Mouse (Mus musculus) embryonic facial prominence, embryonic 11.5 days (tissue): ENCODE measurements at regions not wholly inside any gene's neighbourhood (a gene's known extent, or its start where the extent isn't known, plus 50 kb on each side); places are given as distances from the start of the nearest gene placed in this dataset.

Source experiments
- ATAC-seq: fragments of 200-750 bp; cut with Nextera tagmentation; replicated peaks from 2 replicates; pipeline ENCODE4 v1.8.0; 2017; ENCODE audit warnings: low read depth; ENCODE audit not compliant: insufficient number of reproducible peaks, low FRiP score, low TSS enrichment
- DNase-seq: peaks from one replicate; pipeline ENCODE4 v3.0.0-alpha.2; 2015; ENCODE audit warnings: low spot score
- H3K27ac ChIP-seq: fragments of 300-500 bp; sonication (generic); replicated peaks from 2 replicates; pipeline ENCODE4 v1.5.1; 2014; ENCODE audit warnings: mild to moderate bottlenecking, low read depth, low read length, control low read depth
- H3K27me3 ChIP-seq: fragments of 300-500 bp; sonication (generic); 2 replicates; pipeline ENCODE4 v1.6.1; 2014; ENCODE audit warnings: mild to moderate bottlenecking, low read length, moderate library complexity, mixed read lengths; ENCODE audit not compliant: control insufficient read depth, insufficient read depth
- H3K36me3 ChIP-seq: fragments of 300-500 bp; sonication (generic); replicated peaks from 2 replicates; pipeline ENCODE4 v1.6.1; 2014; ENCODE audit warnings: low read depth, mild to moderate bottlenecking, low read length, moderate library complexity, mixed read lengths; ENCODE audit not compliant: control insufficient read depth, insufficient read depth
- H3K4me1 ChIP-seq: fragments of 300-500 bp; sonication (generic); 2 replicates; pipeline ENCODE4 v1.6.1; 2014; ENCODE audit warnings: low read length, mixed read lengths; ENCODE audit not compliant: control insufficient read depth, insufficient read depth
- H3K4me2 ChIP-seq: fragments of 300-500 bp; sonication (generic); 2 replicates; pipeline ENCODE4 v1.6.1; 2014; ENCODE audit warnings: low read depth, mild to moderate bottlenecking, control low read depth, low read length, moderate library complexity
- H3K4me3 ChIP-seq: fragments of 300-500 bp; sonication (generic); 2 replicates; pipeline ENCODE4 v1.5.1; 2014; ENCODE audit warnings: low read depth, low read length, control low read depth
- H3K9ac ChIP-seq: fragments of 300-500 bp; sonication (generic); replicated peaks from 2 replicates; pipeline ENCODE4 v1.6.1; 2014; ENCODE audit warnings: mild to moderate bottlenecking, control low read depth, low read length
- H3K9me3 ChIP-seq: fragments of 300-500 bp; sonication (generic); replicated peaks from 2 replicates; pipeline ENCODE4 v1.6.1; 2016; ENCODE audit warnings: mild to moderate bottlenecking, low read length, inconsistent platforms, mixed read lengths; ENCODE audit not compliant: control insufficient read depth
- WGBS: fragments of 180-500 bp; shearing (Covaris S2); extraction: QIAGEN DNeasy Blood & Tissue Kit; methylation state at CpG from one replicate; pipeline ENCODE4 v1.1.7; 2014; 5-methylcytosine and 5-hydroxymethylcytosine counted together

DNA sequence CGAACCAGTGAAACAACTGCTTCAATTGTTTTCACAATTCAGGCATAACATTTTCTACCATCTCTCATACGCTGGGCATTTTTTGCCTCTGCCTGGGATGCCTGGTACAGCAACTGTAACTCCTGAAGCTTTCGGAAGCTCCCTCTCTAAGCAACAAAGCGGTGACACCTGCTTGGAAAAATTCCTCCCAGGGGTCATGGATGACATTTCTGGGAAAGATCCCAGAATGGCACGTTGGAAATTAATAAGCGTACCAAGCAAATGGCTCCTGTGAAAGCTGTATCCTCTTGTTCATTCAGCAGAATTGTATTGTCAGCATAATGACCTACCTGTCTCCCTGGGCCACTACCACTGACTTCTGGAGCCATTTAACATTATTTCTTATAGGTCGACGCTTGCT, 333.7 kb upstream of the Noct start:
- 91% methylated on average over 8 of the region's 8 CpGs for WGBS
- H3K9me3 ChIP-seq = no peaks in the 10 kb centered on the region

DNA sequence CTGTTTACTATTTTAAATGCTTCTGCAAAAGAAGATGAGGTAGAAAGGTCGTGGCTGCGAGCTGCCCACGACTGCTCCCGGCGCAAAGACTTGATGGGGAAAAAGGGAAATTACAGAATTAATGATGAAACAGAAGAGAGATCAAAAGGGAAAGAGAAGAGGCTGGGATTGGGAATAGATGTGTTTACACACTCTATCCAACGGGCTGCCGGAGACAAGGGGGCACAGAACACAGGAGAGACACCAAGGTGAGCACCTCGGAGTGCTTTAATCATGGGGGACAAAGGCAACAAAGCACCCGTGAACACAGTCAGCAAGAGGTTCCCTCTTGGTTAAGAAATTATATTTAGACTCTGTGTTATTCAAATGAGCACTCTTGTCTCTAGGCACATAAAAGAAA, 326.1 kb upstream of the Noct start:
- Histone ChIP-seq H3K9me3 (no peaks in the 10 kb centered on the region), H3K4me2 (no peak overlapping the region), H3K4me1 (no peaks in the 10 kb centered on the region; the same call in 1 of the 2 replicates), H3K9ac (no peak overlapping the region), H3K4me3 (no peak overlapping the region), H3K27me3 (no peaks in the 10 kb centered on the region), H3K27ac (no peak overlapping the region), H3K36me3 (no peaks in the 10 kb centered on the region)
- no peak for DNase-seq
- no peak for ATAC-seq
- 54% methylated on average over 9 of the region's 9 CpGs for WGBS

More for the DNA sequence above, 333.7 kb upstream of the Noct start:
- Histone ChIP-seq H3K4me1 (no peaks in the 10 kb centered on the region), H3K4me2 (no peak overlapping the region), H3K36me3 (no peaks in the 10 kb centered on the region), H3K4me3 (no peak overlapping the region), H3K27ac (no peak overlapping the region), H3K9ac (no peak overlapping the region), H3K27me3 (no peaks in the 10 kb centered on the region)
- no peak for DNase-seq
- ATAC-seq = no peak

DNA sequence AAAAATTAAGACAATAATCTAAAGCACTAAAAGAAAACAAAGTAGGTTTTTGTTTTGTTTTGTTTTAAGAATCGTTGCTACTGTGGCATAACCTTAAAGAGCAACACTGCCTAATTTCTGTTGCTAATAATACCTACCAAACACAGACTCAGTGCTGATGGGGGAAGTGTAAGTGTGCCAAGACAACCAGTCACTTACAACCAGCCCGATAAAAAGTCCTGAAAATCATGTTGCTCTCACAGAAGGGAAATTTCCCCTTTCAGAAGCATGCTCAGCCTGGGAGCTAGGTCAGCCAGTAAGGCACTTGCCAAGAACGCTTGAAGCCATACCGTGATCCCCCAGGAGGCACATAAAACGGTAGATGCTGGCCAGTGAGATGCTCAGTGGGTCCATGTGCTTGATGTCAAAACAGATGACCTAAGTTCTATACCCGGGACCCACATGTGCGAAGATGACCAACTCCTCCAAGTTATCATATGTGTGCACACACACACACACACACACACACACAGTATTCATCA, 324.4 kb upstream of the Noct start:
- Histone ChIP-seq H3K4me2 (no peak overlapping the region), H3K27ac (no peak overlapping the region), H3K4me1 (no peaks in the 10 kb centered on the region; the same call in 1 of the 2 replicates), H3K36me3 (no peaks in the 10 kb centered on the region), H3K9me3 (no peaks in the 10 kb centered on the region), H3K27me3 (no peaks in the 10 kb centered on the region), H3K4me3 (no peak overlapping the region), H3K9ac (no peak overlapping the region)
- no peak for DNase-seq
- WGBS = 83% methylated on average over 7 of the region's 7 CpGs
- ATAC-seq = no peak

GRCm38 (mm10) chr3:50900566-50900965, 323.7 kb upstream of the Noct start:
- ATAC-seq = no peak
- Histone ChIP-seq H3K9ac (no peak overlapping the region), H3K36me3 (no peaks in the 10 kb centered on the region), H3K27me3 (no peaks in the 10 kb centered on the region), H3K4me1 (peaks cover under 1% of the 10 kb centered on the region; the same call in 1 of the 2 replicates), H3K9me3 (no peaks in the 10 kb centered on the region), H3K27ac (no peak overlapping the region), H3K4me2 (no peak overlapping the region), H3K4me3 (no peak overlapping the region)
- DNase-seq = no peak
- 85% methylated on average over 9 of the region's 9 CpGs for WGBS

DNA sequence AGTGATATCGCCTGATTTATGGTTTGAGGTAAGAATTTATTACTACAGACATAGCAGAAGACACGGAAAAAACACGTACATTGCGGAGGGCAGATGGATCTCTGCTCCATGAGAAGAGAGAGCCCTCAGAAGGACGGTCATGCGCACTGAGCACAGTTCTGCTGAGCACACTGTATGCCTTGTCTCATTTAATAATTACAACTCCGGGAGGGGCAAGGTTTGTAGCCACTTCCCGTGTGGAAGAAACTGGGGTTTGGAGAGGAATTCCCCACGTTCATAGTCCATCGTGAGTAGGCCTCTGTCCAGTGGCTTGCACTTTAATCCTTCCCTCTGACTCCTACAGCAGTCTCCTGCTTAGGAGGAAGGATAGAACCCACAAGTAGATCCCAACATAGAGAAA, 322.9 kb upstream of the Noct start:
- WGBS = 93% methylated on average over 10 of the region's 10 CpGs
- no peak for ATAC-seq
- H3K27me3 ChIP-seq = no peaks in the 10 kb centered on the region
- H3K4me1 ChIP-seq = peaks cover 2% of the 10 kb centered on the region; the same call in 1 of the 2 replicates
- H3K4me3 ChIP-seq = no peak overlapping the region
- DNase-seq = no peak
- no peaks in the 10 kb centered on the region for H3K9me3 ChIP-seq
- H3K4me2 ChIP-seq = no peak overlapping the region
- H3K36me3 ChIP-seq = no peaks in the 10 kb centered on the region
- H3K27ac ChIP-seq = no peak overlapping the region
- no peak overlapping the region for H3K9ac ChIP-seq

DNA sequence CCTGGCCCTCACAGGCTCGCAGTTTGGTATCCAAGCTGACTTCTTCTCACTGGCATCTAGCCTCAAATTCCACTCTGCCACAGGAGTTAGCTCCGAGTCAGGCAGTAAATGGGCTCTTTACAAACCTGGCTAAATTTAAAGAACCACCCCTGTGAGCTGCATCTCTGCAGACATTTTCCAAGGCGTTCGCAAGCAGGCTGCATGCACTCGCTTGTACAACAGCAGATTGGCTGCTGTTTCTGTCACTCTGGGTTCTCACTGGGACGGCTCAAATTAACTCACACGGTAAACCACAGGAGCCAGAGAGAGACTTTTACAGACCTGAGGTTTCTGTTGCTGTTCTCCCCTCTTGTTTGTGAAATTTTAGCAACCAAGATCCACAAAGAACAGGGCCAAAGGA, 321.3 kb upstream of the Noct start:
- WGBS = 51% methylated on average over 7 of the region's 7 CpGs
- Histone ChIP-seq H3K9ac (no peak overlapping the region), H3K27me3 (no peaks in the 10 kb centered on the region), H3K27ac (no peak overlapping the region), H3K36me3 (no peaks in the 10 kb centered on the region), H3K4me3 (no peak overlapping the region), H3K9me3 (no peaks in the 10 kb centered on the region), H3K4me2 (no peak overlapping the region), H3K4me1 (peaks cover 2% of the 10 kb centered on the region; the same call in 1 of the 2 replicates)
- DNase-seq (peak; percentile 38), ATAC-seq (no peak)

GRCm38 (mm10) chr3:50904716-50905116, 319.5 kb upstream of the Noct start:
- DNase-seq (no peak), ATAC-seq (no peak)
- 23% methylated on average over 7 of the region's 7 CpGs for WGBS
- no peak overlapping the region for H3K4me2 ChIP-seq
- no peaks in the 10 kb centered on the region for H3K36me3 ChIP-seq
- no peak overlapping the region for H3K9ac ChIP-seq
- no peak overlapping the region for H3K4me3 ChIP-seq
- H3K9me3 ChIP-seq = no peaks in the 10 kb centered on the region
- peaks cover 2% of the 10 kb centered on the region; the same call in 1 of the 2 replicates for H3K4me1 ChIP-seq
- H3K27me3 ChIP-seq = no peaks in the 10 kb centered on the region
- no peak overlapping the region for H3K27ac ChIP-seq

DNA sequence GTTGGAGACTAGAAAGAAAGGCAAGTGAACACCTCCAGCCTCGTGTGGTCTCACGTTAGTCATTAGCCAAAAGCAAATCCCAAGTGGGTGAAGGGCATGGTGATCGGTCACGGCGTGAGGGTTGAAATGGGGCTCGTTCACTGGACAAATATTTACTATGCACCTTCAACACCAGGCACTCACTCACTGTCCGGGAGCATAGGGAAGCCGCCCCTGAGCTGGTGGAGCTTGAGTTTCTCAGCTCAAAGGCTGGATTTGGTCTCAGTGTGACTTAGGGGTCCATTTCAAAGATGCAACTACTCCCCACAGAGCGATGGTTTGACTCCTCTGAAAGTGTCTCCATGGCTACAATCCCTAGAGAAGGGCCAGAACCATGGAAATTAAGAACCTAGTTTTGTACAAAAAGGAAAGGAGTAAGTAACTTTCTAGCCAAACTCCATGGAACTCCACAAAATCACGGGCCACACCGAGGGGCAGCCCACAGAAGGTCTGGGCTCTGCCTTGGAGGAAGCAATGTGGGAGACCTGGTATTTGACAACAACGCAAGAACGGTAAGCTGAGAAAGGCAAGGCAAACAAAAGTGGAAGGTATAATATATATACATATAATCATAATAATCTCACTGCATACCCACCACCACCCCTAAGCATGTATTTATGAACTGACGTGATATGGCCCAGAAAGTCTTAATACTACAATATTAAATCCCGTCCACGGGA, 318.8 kb upstream of the Noct start:
- Histone ChIP-seq H3K4me2 (peak overlapping the region; percentile 22; the same call in 1 of the 2 replicates), H3K9me3 (no peaks in the 10 kb centered on the region), H3K4me1 (peaks cover 2% of the 10 kb centered on the region; the same call in 1 of the 2 replicates), H3K36me3 (no peaks in the 10 kb centered on the region), H3K27me3 (no peaks in the 10 kb centered on the region), H3K27ac (no peak overlapping the region), H3K4me3 (no peak overlapping the region), H3K9ac (no peak overlapping the region)
- ATAC-seq (peak; percentile 70), DNase-seq (no peak)
- WGBS = 13% methylated on average over 16 of the region's 16 CpGs
